ENCODE assay signal across 10 mouse cellular contexts in the genomic region with DNA sequence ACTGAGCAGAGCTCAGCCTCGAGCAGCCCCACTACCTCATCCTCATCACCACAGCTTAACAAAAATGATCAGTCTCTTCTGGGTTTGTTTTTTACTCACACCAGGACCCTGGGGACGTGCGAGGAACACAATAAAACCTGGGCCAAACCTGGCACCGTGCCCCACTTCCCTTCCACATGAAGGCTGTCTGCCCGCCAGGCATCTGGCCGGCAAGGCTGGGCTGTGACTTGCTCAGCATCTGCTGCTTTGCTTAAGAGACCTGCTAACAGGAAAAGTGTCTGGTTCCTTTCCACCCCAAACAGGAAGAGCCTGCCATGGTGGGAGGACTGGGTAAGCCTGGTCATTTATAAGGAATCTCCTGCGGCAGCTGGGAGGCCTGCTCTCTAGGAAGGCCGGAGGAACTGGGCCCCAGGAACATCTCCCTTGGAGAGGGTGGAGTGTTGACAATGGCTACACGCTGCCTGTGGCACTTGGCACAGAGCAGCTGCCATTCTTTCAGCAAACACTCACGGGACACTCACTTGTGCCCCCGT. TPM values are rescaled to one million over a fixed set of nuclear protein-coding genes. Genes with fewer than 3 reads are reported as not detected.
A peak's percentile ranks its signal among the peaks of the same experiment; 100 is the strongest.
DNase-seq lines count a peak whose midpoint lies in the region; ATAC-seq lines count a peak whose summit lies in the region.
"Had no signal": no experiment of that assay in that cellular context is flagged by ENCODE, and none has a peak within 500 bp of the region (broad histone marks: within the 10 kb centered on the region; RNA-seq: fewer than 3 reads in every experiment).

No protein-coding gene starts in this region.

- 0 out of 2 replicates have a peak overlapping the region, but pooled peaks have one; percentile 29 for H3K9ac ChIP-seq in hindbrain, embryonic 13.5 days
- H3K9ac ChIP-seq in hindbrain, embryonic 11.5 days (ENCODE audit: low read depth, low read length), result no peak overlapping the region
- no peak overlapping the region for H3K9ac ChIP-seq in heart, embryonic 12.5 days

- DNase-seq in hindbrain, embryonic 11.5 days (ENCODE audit: low spot score), result no peak
- DNase-seq in 3134 (ENCODE audit: extremely low read depth, insufficient read length, low spot score), result peak; percentile 82
- DNase-seq in cerebellum, postnatal 14 days, result peak; percentile 78 to 88
- peak; percentile 78 to 85 for DNase-seq in kidney, postnatal 4 days
- no peak for DNase-seq in ovary, postnatal 14 days (ENCODE audit: low spot score)

- no peak overlapping the region for H3K4me2 ChIP-seq in hindbrain, embryonic 13.5 days
- no peak overlapping the region for H3K4me2 ChIP-seq in hindbrain, embryonic 11.5 days (replicated peaks; ENCODE audit: low read depth, low read length)
- H3K4me2 ChIP-seq in heart, embryonic 12.5 days, result peak overlapping the region; percentile 13

- no peak; the same call in 1 of the 2 replicates for ATAC-seq in hindbrain, embryonic 13.5 days (ENCODE audit: low FRiP score)
- no peak for ATAC-seq in hindbrain, embryonic 11.5 days (ENCODE audit: low FRiP score)
- ATAC-seq in heart, embryonic 12.5 days (ENCODE audit: insufficient number of reproducible peaks, low FRiP score), result peak; percentile 63
- ATAC-seq in erythroid progenitor cell, adult 5-6 weeks (replicated peaks; ENCODE audit: low FRiP score, poor library complexity, severe bottlenecking), result no peak

- H3K36me3 ChIP-seq in hindbrain, embryonic 13.5 days, result no peaks in the 10 kb centered on the region
- no peaks in the 10 kb centered on the region for H3K36me3 ChIP-seq in hindbrain, embryonic 11.5 days (ENCODE audit: control insufficient read depth, insufficient read depth, low read length)
- H3K36me3 ChIP-seq in heart, embryonic 12.5 days, result no peaks in the 10 kb centered on the region

- H3K9me3 ChIP-seq in hindbrain, embryonic 13.5 days, result no peaks in the 10 kb centered on the region
- no peaks in the 10 kb centered on the region for H3K9me3 ChIP-seq in hindbrain, embryonic 11.5 days (ENCODE audit: control insufficient read depth, low read length)
- no peaks in the 10 kb centered on the region; the same call in 1 of the 2 replicates for H3K9me3 ChIP-seq in heart, embryonic 12.5 days (replicated peaks)

- H3K4me1 ChIP-seq in hindbrain, embryonic 13.5 days (replicated peaks), result peaks cover 33% of the 10 kb centered on the region
- H3K4me1 ChIP-seq in hindbrain, embryonic 11.5 days (replicated peaks; ENCODE audit: control insufficient read depth, insufficient read depth, low read length), result no peaks in the 10 kb centered on the region; the same call in 1 of the 2 replicates
- H3K4me1 ChIP-seq in heart, embryonic 12.5 days (replicated peaks), result peaks cover 38% of the 10 kb centered on the region

- H3K27me3 ChIP-seq in hindbrain, embryonic 13.5 days, result peaks cover 40% of the 10 kb centered on the region
- peaks cover 14% of the 10 kb centered on the region for H3K27me3 ChIP-seq in hindbrain, embryonic 11.5 days (ENCODE audit: control insufficient read depth, insufficient read depth, low read length)
- peaks cover 19% of the 10 kb centered on the region for H3K27me3 ChIP-seq in heart, embryonic 12.5 days (replicated peaks)

- 54% methylated on average over 11 of the region's 11 CpGs for WGBS in hindbrain, embryonic 13.5 days
- 71% methylated on average over 11 of the region's 11 CpGs for WGBS in hindbrain, embryonic 11.5 days
- WGBS in heart, embryonic 12.5 days, result 14% methylated on average over 11 of the region's 11 CpGs

- peak overlapping the region; percentile 48 for H3K27ac ChIP-seq in hindbrain, embryonic 13.5 days
- H3K27ac ChIP-seq in hindbrain, embryonic 11.5 days (ENCODE audit: low read depth, low read length), result no peak overlapping the region
- peak overlapping the region; percentile 67 for H3K27ac ChIP-seq in heart, embryonic 12.5 days (ENCODE audit: poor library complexity, severe bottlenecking)

- no peak overlapping the region for H3K4me3 ChIP-seq in hindbrain, embryonic 13.5 days
- H3K4me3 ChIP-seq in hindbrain, embryonic 11.5 days (ENCODE audit: low read depth, low read length), result no peak overlapping the region
- no peak overlapping the region for H3K4me3 ChIP-seq in heart, embryonic 12.5 days
- H3K4me3 ChIP-seq: erythroblast, embryonic 14.5 days had no signal

RNA-seq across cellular contexts. Expression of a gene that starts 4.3 kb away (rescaled TPM):
- 3.5 and 3.8 TPM in 2 replicates for polyA plus RNA-seq in hindbrain, embryonic 13.5 days (2015; fragmentation: Nextera tagmentation; extraction: Ambion mirVana)
- 2.8 and 3.1 TPM in 2 replicates for polyA plus RNA-seq in hindbrain, embryonic 11.5 days (2014; fragmentation: Nextera tagmentation; extraction: Ambion mirVana)
- 3.4 and 3.5 TPM in 2 replicates for polyA plus RNA-seq in heart, embryonic 12.5 days (2016; fragmentation: Nextera tagmentation; extraction: Ambion mirVana)
- total RNA-seq in erythroid progenitor cell, adult 5-6 weeks (2015; ENCODE audit: low replicate concordance), result not detected in 2 replicates
- total RNA-seq in erythroid progenitor cell, adult 5-6 weeks (2017; ENCODE audit: low replicate concordance), result 1.7 TPM in 1 of 2 replicates, not detected in the other
- total RNA-seq: neutrophil, adult 5-6 weeks had no signal
- polyA plus RNA-seq: erythroblast, embryonic 14.5 days had no signal

RNA-seq across cellular contexts. Expression of a gene that starts 5.7 kb away (rescaled TPM):
- polyA plus RNA-seq in hindbrain, embryonic 13.5 days (2015; fragmentation: Nextera tagmentation; extraction: Ambion mirVana), result 14.7 and 16.4 TPM in 2 replicates
- polyA plus RNA-seq in hindbrain, embryonic 11.5 days (2014; fragmentation: Nextera tagmentation; extraction: Ambion mirVana), result 7.3 and 26.6 TPM in 2 replicates
- polyA plus RNA-seq in heart, embryonic 12.5 days (2016; fragmentation: Nextera tagmentation; extraction: Ambion mirVana), result 12.1 and 12.9 TPM in 2 replicates
- 47.2 and 59.5 TPM in 2 replicates for total RNA-seq in erythroid progenitor cell, adult 5-6 weeks (2015; ENCODE audit: low replicate concordance)
- 50.6 and 95.9 TPM in 2 replicates for total RNA-seq in erythroid progenitor cell, adult 5-6 weeks (2017; ENCODE audit: low replicate concordance)

RNA-seq across cellular contexts. Expression of a gene that starts 29.7 kb away (rescaled TPM):
- polyA plus RNA-seq in hindbrain, embryonic 13.5 days (2015; fragmentation: Nextera tagmentation; extraction: Ambion mirVana), result 0.48 TPM in 1 of 2 replicates, not detected in the other
- 0.80 and 0.83 TPM in 2 replicates for polyA plus RNA-seq in hindbrain, embryonic 11.5 days (2014; fragmentation: Nextera tagmentation; extraction: Ambion mirVana)
- polyA plus RNA-seq in heart, embryonic 12.5 days (2016; fragmentation: Nextera tagmentation; extraction: Ambion mirVana), result 1.4 and 1.6 TPM in 2 replicates
- 12.3 TPM in 1 of 2 replicates, not detected in the other for total RNA-seq in erythroid progenitor cell, adult 5-6 weeks (2015; ENCODE audit: low replicate concordance)
- 4.0 and 4.7 TPM in 2 replicates for total RNA-seq in erythroid progenitor cell, adult 5-6 weeks (2017; ENCODE audit: low replicate concordance)
- polyA plus RNA-seq: erythroblast, embryonic 14.5 days had no signal

RNA-seq across cellular contexts. Expression of a gene that starts 37.9 kb away (rescaled TPM):
- 0.43 and 1.4 TPM in 2 replicates for polyA plus RNA-seq in hindbrain, embryonic 13.5 days (2015; fragmentation: Nextera tagmentation; extraction: Ambion mirVana)
- 0.19 and 0.43 TPM in 2 replicates for polyA plus RNA-seq in hindbrain, embryonic 11.5 days (2014; fragmentation: Nextera tagmentation; extraction: Ambion mirVana)
- 0.32 TPM in 1 of 2 replicates, not detected in the other for polyA plus RNA-seq in heart, embryonic 12.5 days (2016; fragmentation: Nextera tagmentation; extraction: Ambion mirVana)
- not detected in 2 replicates for total RNA-seq in erythroid progenitor cell, adult 5-6 weeks (2015; ENCODE audit: low replicate concordance)
- total RNA-seq in erythroid progenitor cell, adult 5-6 weeks (2017; ENCODE audit: low replicate concordance), result not detected in 2 replicates
- total RNA-seq: neutrophil, adult 5-6 weeks had no signal
- polyA plus RNA-seq: erythroblast, embryonic 14.5 days had no signal

RNA-seq across cellular contexts. Expression of a gene that starts 54.8 kb away (rescaled TPM):
- not detected in 2 replicates for polyA plus RNA-seq in hindbrain, embryonic 13.5 days (2015; fragmentation: Nextera tagmentation; extraction: Ambion mirVana)
- polyA plus RNA-seq in hindbrain, embryonic 11.5 days (2014; fragmentation: Nextera tagmentation; extraction: Ambion mirVana), result not detected in 2 replicates
- not detected in 2 replicates for polyA plus RNA-seq in heart, embryonic 12.5 days (2016; fragmentation: Nextera tagmentation; extraction: Ambion mirVana)
- total RNA-seq in erythroid progenitor cell, adult 5-6 weeks (2015; ENCODE audit: low replicate concordance), result not detected in 2 replicates
- 0.26 TPM in 1 of 2 replicates, not detected in the other for total RNA-seq in erythroid progenitor cell, adult 5-6 weeks (2017; ENCODE audit: low replicate concordance)
- total RNA-seq: neutrophil, adult 5-6 weeks had no signal
- polyA plus RNA-seq: erythroblast, embryonic 14.5 days had no signal

Comparison
In these comparisons a context has a peak if more than half of its experiments do, and no peak if none do; other contexts are left out.
1. DNase-seq: peak in 3134 (single experiment), cerebellum, postnatal 14 days (2 of 2) and kidney, postnatal 4 days (2 of 2); none in hindbrain, embryonic 11.5 days (single experiment) and ovary, postnatal 14 days (single experiment).